Mouse (Mus musculus): Measurements from ENCODE around the gene Ccdc80. TPM values are rescaled to one million over a fixed set of nuclear protein-coding genes. Genes with fewer than 3 reads are reported as not detected.

Gene Ccdc80
- total RNA-seq, 2 experiments from 2014 or later, result 5.1 to 5.7 TPM

- intact Hi-C loops (cut with DNase I), result no loop called here
- no peak overlapping the region for H3K4me3 ChIP-seq
- H3K27ac ChIP-seq, result no peak overlapping the region
- DNase-seq (ENCODE audit: extremely low spot score in 1 of 2, low spot score in 2 of 2), result no peak
- no peak for TF ChIP-seq CTCF (IDR thresholded peaks at IDR 0.05)
Measured at GRCm38 (mm10) chr16:45118760-45119159, 25.6 kb downstream of the Ccdc80 start.

GRCm38 (mm10) chr16:45120844-45121425 is 27.7 kb downstream of the Ccdc80 start:
- no peak overlapping the region for H3K4me3 ChIP-seq
- DNase-seq (ENCODE audit: extremely low spot score in 1 of 2, low spot score in 2 of 2), result peak in 1 of 2 experiments; percentile 20
- intact Hi-C loops (cut with DNase I), result loop anchor here (10.0 kb wide), 2 partner anchors 156 to 356 kb away; partner anchors contain the start of gene Cd200r1
- no peak for TF ChIP-seq CTCF (IDR thresholded peaks at IDR 0.05)
- H3K27ac ChIP-seq, result no peak overlapping the region

- intact Hi-C loops (cut with DNase I), result loop anchor here (2.0 to 10.0 kb wide), 3 partner anchors 30 to 358 kb away; partner anchors contain the start of genes Ccdc80 and Cd200r1
- peak; percentile 69 for TF ChIP-seq CTCF (IDR thresholded peaks at IDR 0.05)
- Histone ChIP-seq H3K27ac (no peak overlapping the region), H3K4me3 (no peak overlapping the region)
- DNase-seq (ENCODE audit: extremely low spot score in 1 of 2, low spot score in 2 of 2), result peak in 1 of 2 experiments; percentile 20
Measured at GRCm38 (mm10) chr16:45122571-45122970, 29.4 kb downstream of the Ccdc80 start.

DNA sequence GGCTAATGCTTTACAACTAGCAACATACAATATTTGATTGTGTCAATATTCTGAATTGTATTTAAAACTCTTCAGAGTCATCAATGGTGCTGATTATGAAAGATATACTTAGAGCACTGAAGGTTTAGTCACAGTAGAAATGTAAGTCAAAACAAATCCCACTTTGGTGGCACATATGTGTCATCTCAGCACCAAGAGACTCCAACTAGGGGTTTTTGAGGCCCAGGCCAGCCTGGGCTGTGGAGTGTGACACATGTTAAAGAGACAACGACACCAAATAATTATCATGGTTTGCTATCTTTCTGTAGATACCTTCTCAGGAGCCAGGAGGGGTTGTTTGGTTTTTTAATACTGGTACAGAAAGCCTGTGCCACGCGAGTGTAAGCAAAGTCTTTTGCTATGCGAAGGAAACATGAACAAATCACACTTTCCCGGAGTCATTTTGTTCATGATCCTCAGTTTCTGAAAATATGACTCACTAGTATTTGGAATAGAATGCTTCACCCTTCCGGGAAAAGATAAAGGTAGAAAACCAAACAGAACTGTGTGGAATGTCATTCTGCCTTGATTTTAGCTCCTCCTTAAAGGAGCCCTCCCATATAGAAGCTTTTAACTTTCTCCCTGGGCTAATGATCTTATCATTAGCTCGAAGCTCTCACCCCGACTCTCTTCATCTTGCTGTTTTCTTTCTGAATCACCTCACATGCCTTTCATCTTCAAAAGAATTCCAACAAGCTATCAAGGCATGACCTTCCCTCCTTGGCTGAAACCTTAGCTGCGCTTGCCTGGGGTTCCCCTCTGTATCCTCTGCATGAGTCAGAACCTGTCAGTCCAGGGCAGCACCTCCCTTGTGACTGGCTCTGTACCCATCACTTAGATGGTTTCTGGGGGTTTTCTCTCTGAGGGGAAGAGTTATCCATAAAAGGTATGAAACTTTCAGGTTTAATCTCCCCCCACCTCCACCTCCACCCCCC is 31.3 kb downstream of the Ccdc80 start:
- no peak overlapping the region for H3K27ac ChIP-seq
- H3K4me3 ChIP-seq, result no peak overlapping the region
- intact Hi-C loops (cut with DNase I), result loop anchor here (1.0 to 10.0 kb wide), 3 partner anchors 160 to 399 kb away; partner anchors contain the start of gene Cd200r1
- DNase-seq (ENCODE audit: extremely low spot score in 1 of 2, low spot score in 2 of 2), result no peak
- no peak for TF ChIP-seq CTCF (IDR thresholded peaks at IDR 0.05)

DNA sequence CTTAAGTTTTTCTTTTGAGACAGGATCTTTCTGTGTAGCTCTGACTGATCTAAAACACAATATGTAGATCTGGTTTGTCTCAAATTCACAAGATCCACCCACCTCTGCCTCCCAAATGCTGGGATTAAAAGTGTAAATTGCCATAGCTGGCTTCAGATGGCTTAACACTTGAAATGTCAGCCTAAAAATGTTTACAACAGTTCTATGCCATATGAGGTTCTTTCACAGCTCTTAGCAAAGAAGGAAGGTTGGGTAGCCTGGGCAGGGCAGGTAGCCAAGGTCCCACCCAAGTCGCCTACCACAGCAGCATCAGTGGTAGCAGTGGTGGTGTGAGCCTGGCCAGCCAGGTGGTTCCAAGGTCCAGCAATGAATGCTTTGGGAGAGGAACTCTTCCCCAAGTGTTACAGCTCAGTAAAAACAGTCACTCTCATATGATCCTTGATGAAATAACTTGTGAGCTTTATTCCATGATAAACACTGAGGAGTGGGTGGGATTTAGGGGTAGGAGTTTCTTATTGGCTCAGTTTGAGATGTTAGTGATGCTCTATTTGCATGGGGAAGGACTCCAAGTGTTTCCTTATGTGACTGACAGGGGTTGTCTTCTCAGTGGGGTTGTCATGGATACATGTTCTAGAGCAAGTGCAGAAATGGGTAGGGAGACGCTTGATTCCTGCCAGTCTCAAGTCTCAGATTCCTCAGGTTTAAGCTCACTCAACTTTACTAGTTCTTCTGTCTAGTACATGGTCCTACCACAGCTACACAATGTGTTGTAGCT is 34.9 kb downstream of the Ccdc80 start:
- H3K27ac ChIP-seq, result peak overlapping the region; percentile 56; the same call in 1 of the 2 replicates
- H3K4me3 ChIP-seq, result no peak overlapping the region
- intact Hi-C loops (cut with DNase I), result loop anchor here (10.0 kb wide), 2 partner anchors 163 to 363 kb away; partner anchors contain the start of gene Cd200r1
- TF ChIP-seq CTCF (IDR thresholded peaks at IDR 0.05), result no peak
- DNase-seq (ENCODE audit: extremely low spot score in 1 of 2, low spot score in 2 of 2), result peak; percentile 26 to 47

GRCm38 (mm10) chr16:45141711-45142110 is 48.5 kb downstream of the Ccdc80 start:
- intact Hi-C loops (cut with DNase I), result no loop called here
- Histone ChIP-seq H3K27ac (no peak overlapping the region), H3K4me3 (no peak overlapping the region)
- peak; percentile 31 for TF ChIP-seq CTCF (IDR thresholded peaks at IDR 0.05)
- no peak for DNase-seq (ENCODE audit: extremely low spot score in 1 of 2, low spot score in 2 of 2)

GRCm38 (mm10) chr16:45142565-45142964 is 49.4 kb downstream of the Ccdc80 start:
- peak; percentile 26 for TF ChIP-seq CTCF (IDR thresholded peaks at IDR 0.05)
- no peak for DNase-seq (ENCODE audit: extremely low spot score in 1 of 2, low spot score in 2 of 2)
- intact Hi-C loops (cut with DNase I), result no loop called here
- Histone ChIP-seq H3K27ac (no peak overlapping the region), H3K4me3 (no peak overlapping the region)

- intact Hi-C loops (cut with DNase I), result no loop called here
- no peak overlapping the region for H3K27ac ChIP-seq
- DNase-seq (ENCODE audit: extremely low spot score in 1 of 2, low spot score in 2 of 2), result no peak
Measured at GRCm38 (mm10) chr16:45145119-45145518, 51.9 kb downstream of the Ccdc80 start.

DNA sequence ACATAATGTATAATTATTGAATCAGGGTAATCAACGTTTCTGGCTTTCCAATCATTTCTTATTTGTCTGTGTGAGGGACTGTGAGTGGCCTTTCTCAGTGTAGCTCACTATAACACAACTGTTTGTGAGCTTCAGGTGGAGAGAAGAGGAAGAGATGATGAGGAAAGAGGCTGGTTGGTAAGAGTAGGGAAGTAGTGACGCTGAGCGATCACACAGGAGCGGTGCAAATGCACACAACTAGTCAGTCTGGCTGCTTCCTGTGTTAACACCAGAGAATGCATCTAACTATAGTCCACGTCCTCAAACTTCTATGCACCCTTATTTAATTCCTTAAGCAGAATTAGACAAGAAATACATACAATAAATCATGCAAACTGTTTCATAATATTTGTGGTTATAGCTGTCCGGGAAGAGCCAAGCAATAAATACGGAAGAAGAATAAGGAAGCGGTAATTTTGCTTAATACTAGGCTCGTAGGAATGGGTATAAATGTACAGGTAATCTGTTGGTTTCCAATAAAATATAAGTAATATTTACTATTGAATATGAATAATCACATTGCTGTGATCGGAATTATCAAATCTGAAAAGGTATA is 55.4 kb downstream of the Ccdc80 start:
- intact Hi-C loops (cut with DNase I), result no loop called here
- no peak for DNase-seq (ENCODE audit: extremely low spot score in 1 of 2, low spot score in 2 of 2)
- H3K4me3 ChIP-seq, result no peak overlapping the region
- TF ChIP-seq CTCF (IDR thresholded peaks at IDR 0.05), result no peak
- H3K27ac ChIP-seq, result no peak overlapping the region

More at GRCm38 (mm10) chr16:45145119-45145518, 51.9 kb downstream of the Ccdc80 start:
- TF ChIP-seq CTCF (IDR thresholded peaks at IDR 0.05), result no peak
- no peak overlapping the region for H3K4me3 ChIP-seq

- TF ChIP-seq CTCF (IDR thresholded peaks at IDR 0.05), result no peak
- Histone ChIP-seq H3K27ac (no peak overlapping the region), H3K4me3 (no peak overlapping the region)
- no peak for DNase-seq (ENCODE audit: extremely low spot score in 1 of 2, low spot score in 2 of 2)
- intact Hi-C loops (cut with DNase I), result no loop called here
Measured at GRCm38 (mm10) chr16:45154741-45155250, 61.6 kb downstream of the Ccdc80 start.

GRCm38 (mm10) chr16:45158136-45158521 is 64.9 kb downstream of the Ccdc80 start:
- TF ChIP-seq CTCF (IDR thresholded peaks at IDR 0.05), result no peak
- peak; percentile 57 to 61 for DNase-seq (ENCODE audit: extremely low spot score in 1 of 2, low spot score in 2 of 2)
- peak overlapping the region; percentile 92 for H3K4me3 ChIP-seq
- intact Hi-C loops (cut with DNase I), result no loop called here
- H3K27ac ChIP-seq, result peak overlapping the region; percentile 96
